Mouse (Mus musculus): ENCODE data around the gene Tas2r143.

Gene Tas2r143

DNA sequence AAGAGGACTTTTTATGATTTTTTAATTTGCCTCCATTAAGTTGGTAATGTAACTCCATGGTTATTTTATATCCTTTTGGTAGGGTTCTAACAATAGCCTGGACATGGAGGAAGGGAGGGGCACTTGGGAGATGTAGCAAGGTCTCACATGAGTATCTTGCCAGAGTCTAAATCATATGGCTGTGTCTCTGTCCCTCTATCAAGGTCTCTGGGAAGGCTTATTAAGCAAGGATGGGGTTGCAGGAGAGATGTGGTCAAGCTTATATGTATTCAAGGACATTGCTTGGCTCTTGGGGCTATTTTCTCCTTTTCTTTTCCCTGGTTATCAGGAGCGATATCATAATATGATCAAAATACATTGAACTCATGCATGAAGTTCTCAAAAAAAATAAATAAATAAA, 1.0 kb upstream of the Tas2r143 start:
- DNase-seq: no peak

DNA sequence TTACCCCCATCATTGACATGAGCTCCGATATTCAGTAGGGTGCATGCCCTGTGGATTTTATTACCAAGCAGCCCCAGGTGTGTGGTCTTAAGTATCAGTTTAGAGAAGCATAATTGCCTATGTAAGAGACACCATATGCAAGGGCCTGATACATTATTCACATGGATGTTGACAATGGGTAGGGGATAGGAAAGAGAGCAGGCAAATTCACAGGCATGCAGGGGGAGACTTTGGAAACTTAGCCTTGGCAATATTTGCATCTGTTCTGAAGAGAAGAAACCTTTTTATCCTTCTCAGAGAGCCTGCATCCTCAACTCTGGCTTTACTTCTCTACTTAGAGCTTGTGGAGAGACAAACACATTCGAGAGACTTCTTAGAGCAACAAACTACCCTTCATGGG, 5.1 kb downstream of the Tas2r143 start, which contains the start of gene Tas2r135:
Gene Tas2r135 (plus strand): TSS at position 301 of the 400 bp plus-strand sequence.
- no peak for DNase-seq

- no peak for DNase-seq
Observed at GRCm38 (mm10) chr6:42419443-42419842, 19.4 kb downstream of the Tas2r143 start.

- no peak for DNase-seq
Observed at GRCm38 (mm10) chr6:42421439-42421838, 21.4 kb downstream of the Tas2r143 start.

- DNase-seq: no peak
Observed at GRCm38 (mm10) chr6:42424472-42424871, 24.4 kb downstream of the Tas2r143 start.

- DNase-seq: no peak
Observed at GRCm38 (mm10) chr6:42426337-42426736, 26.3 kb downstream of the Tas2r143 start.

- peak in 1 of 2 experiments; percentile 6 for DNase-seq
Observed at GRCm38 (mm10) chr6:42433554-42433953, 33.5 kb downstream of the Tas2r143 start.

DNA sequence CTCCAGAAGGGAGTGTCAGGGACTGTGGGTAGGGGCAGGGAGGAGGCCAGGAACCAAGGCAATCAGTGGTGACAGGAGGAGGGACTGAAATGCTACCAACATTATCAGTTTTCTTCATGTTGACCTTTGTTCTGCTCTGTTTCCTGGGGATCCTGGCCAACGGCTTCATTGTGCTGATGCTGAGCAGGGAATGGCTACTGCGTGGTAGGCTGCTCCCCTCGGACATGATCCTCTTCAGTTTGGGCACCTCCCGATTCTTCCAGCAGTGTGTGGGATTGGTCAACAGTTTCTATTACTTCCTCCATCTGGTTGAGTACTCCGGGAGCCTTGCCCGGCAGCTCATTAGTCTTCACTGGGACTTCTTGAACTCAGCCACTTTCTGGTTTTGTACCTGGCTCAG, 34.4 kb downstream of the Tas2r143 start, which contains the start of gene Tas2r126:
Gene Tas2r126 (plus strand): TSS at position 90 of the 400 bp plus-strand sequence.
- DNase-seq: peak; percentile 22 to 24

- no peak for DNase-seq
Observed at GRCm38 (mm10) chr6:42435490-42435889, 35.5 kb downstream of the Tas2r143 start.

DNA sequence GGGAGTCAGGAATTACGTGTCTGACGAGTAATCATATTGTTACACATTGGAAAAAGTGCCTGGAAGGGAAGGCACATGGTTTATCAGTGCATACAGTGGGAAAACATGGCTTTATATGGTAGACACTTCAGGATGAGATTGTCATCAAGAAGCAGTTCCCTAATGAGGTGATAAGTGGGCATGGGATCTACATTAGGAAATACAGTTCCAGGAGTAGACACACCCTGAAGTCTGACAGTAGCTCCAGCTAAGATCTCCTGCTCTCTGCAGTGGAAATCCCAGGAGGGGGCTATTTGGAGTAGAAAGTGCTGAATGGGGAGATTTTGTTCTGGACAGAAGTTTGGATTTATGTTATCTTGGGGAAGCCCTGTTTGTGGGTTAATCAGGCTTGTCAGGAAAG, 41.4 kb downstream of the Tas2r143 start:
- no peak for DNase-seq

DNA sequence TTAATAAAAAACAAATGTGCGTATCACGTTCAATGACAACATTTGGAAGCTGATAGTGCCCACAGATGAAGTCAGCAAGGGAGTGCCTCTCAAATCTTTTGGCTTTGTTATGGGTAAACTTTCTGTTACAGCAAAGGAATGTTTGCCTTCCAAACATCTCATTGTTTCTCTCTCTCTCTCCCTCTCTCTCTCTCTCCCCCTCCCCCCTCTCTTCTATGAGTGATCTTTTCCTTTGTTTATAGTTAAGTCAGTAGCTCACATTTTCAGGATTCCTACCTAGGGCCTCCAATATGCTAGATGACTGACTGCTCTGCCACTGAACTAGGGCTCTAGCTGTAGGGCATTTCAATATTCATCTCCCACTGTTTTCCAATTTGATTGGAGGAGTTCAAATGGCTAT, 44.5 kb downstream of the Tas2r143 start:
- DNase-seq: no peak

DNA sequence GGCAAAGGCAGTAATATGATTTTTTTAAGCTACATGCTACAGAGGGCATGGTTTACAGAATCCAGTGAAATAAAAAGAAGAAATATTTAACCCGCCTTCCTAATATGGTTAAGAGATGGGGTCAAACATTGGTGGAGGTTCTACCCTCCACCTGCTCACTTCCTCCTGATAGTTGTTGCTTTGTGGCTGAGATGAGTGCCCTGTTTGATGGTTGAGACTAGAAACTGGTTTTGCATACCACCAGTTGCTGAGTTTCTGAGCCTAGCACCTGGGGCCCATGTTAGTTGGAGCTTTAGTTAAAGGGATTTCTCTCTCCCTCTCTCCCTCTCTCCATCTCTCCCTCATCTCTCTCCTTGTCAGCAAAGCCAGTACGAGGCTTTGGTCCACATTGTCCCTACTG, 47.3 kb downstream of the Tas2r143 start:
- DNase-seq: no peak
